Mouse (Mus musculus) CD8-positive naive resting alpha-beta T cell, adult 2 months (primary cell): ENCODE measurements around the gene Metap1d.
A peak's percentile ranks its signal among the peaks of the same experiment; 100 is the strongest.

Experiments used
- DNase-seq, 2 experiments: peaks; one replicate each; pipeline ENCODE4 v3.0.0; 2022; ENCODE audit warnings: low read depth in 2 of 2, low spot score in 2 of 2

Metap1d gene

DNA sequence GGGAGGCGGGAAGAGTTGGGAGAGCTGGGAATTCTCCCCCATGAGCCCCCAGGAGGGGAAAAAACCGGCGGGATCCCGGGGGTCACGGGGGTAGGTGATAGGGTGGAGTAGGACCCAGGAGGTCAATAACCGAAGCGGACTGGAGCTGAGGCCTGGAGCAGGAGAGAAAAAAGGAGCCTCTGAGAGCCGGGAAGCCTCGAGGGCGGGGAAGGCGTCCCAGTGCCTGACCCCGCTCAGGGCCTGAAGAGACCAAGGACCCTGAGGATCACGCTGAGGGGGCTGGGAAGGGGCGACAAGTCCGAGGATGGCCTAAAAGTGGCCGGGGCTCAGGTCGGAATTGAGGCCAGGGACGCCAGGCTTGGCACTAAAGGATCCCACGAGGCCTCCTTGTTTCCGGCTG is 90.9 kb downstream of the Metap1d start:
- no peak for DNase-seq

DNA sequence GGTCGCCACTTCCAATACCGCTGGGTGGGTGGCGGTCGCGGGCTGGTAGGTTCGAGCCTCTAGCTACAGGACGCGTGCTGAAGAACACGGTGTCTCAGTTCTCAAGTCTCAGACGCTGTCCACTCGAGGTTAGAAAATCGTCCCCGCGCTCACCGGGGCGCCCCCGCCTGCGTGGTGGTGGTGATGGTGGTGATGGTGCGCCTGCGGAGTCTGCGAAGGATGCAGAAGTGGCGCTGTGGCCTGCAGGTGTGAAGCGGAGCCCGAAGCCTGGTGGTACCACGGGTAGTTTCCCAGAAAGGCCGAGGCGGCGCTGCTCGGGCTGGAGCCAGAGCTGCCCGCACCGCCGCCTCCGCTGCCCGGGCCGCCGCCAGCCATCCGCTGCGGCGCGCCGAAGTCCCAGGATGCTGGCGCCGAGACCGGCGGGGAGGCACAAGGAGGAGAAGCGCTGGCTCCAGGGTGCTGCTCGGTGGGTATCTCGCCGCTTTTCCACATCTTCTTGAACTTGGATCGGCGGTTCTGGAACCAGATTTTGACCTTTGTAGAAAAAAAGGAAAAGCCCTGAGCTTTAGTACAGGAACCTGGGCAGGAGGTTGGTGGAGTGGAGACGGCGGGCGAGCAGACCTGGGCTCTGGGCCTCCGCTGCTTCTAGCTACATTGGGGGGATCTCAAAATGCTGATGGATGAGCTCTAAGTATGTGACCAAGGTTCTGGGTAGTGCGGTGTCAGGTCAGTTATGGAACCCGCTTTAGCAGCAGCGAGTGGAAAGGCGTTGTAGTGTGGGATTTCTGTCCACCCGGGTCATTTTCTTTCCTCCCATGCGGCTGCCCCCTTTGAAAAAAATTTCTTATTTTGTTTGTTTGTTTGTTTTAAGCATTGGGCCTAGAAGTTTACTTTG is 91.6 kb downstream of the Metap1d start:
- no peak for DNase-seq

DNA sequence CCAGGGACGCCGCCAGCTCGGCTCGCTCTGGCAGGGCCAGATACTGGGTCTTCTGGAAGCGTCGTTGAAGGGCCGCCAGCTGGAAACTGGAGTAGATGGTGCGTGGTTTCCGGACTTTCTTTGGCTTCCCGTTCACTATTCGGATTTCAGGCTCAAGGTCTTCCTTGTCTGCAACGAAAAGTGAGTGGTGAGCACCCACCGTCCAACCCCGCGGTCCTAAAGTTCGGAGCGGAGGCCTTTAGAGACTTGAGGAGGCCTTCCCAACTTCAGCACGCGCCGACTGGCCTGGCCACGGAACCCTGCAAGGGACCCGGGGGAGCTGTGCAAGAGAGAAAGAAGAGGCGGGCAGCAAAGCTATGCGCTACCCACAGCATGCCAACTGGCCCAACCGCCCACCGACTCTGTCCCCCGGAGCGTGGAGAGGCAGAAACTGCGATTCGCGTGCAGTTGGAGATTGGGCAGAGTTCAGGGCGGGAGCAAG is 92.4 kb downstream of the Metap1d start:
- no peak for DNase-seq

DNA sequence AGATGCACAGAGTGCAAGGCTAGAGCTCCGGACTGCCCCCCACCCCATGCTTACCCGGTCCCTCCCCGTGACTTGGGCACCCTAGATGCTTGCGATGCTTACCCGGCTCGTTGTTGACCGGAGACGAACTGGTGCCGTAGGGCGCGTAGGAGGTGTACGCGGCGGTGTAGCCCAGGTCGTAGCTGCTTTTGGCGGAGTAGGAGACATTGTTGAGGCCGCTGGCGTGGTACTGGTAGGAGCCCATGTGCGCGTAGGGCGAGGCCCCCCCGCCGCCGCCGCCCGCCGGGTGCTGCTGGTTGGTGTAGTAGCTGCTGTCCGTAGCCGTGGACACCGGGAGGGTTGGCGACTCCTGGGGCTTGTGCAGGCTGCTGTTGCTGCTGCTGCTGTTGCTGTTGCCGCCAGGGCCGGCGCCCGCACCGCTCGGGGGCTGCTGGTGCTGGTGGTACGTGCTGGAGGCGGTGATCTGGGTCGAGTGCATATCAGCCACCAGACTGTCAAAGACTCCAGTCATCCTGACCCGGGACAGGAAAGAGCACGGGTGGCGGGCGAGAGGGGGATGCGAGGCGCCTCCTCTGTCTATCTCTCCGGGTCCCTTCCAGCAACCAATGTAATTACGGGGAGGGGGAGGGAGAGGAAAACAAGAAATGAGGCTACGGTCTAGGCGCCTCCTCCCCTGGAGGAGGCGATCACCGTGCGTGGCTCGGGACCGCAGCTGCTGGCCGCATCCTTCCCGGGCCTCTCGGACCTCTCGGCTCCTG is 93.0 kb downstream of the Metap1d start:
- no peak for DNase-seq

DNA sequence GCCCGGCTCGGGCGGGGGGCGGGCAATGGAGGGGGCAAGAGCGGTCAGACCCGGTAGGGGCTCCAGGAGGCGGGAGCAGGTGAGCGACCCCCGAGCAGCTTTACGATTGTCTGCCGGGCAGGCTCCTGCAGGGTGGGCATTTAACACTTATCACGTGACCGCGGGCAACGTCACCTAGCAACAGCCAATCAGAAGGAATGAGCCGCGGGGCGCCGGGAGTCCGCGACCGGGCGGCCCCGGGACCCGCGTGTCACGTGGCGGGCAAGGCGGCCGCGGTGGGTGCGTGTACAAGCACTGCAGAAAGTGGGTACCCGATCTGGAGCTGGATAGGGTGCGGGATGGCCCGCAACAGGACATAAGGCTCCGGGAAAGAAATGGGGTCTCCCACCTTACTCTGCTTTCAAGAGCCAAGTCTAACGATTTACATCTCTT is 93.6 kb downstream of the Metap1d start, which contains the start of gene Dlx2:
TSS of gene Dlx2 (minus strand) at position 115 of the 432 bp plus-strand sequence.
- no peak for DNase-seq

DNA sequence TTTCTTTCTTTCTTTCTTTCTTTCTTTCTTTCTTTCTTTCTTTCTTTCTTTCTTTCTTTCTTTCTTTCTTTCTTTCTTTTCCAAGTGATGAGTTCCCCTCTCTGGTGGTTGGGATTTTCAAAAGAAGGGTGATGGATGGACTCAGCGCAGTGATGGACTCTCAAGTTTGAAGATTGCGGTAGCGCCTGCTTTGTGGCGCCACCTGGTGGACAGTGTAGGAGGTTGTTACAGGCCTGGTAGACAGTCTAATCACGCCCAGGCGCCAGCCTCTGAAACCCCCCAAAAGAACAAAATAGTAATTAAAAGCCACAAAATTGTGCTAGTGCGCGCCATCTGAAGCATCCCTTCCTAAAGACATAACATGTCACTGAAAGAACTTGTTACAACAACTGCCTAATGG is 94.8 kb downstream of the Metap1d start:
- peak; percentile 63 to 69 for DNase-seq

DNA sequence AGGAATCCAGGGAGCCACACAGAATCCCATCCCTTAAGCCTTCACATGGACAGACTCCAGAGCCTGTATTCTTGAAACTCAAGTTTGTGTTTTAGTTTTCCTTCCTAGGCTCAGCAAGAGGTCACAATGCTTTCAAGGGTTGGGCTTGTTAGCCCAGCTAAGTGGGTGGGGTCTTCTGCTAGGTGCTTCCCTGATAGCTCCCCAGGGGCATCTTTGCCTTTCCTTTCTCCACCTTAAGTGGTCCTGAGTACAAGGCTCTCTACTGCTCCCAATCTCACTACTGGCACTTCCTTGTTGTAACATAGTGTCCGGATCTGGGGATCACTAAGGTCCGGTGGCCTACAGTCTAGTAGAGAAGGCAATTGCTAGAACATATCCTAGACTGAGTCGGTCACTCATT is 97.3 kb downstream of the Metap1d start:
- DNase-seq, result no peak

DNA sequence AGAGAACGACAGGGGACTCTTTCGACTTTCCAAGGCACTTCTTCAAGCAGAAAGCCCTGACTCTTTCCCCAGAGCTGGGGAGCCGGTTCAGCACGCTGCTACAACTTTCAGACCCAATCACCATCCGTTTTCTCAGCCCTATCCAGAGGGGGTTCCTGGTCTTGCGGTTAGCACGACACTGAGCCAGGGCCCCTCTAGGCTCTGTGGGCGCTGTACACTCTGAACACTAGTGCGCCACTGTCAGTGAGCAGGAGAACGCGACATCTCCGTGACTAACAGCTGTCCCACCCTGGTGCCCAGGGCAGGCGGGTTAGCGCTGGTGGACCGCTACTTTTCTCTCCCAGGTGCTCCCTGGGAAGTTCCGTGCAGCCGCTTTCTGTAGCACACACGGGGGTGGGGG is 98.6 kb downstream of the Metap1d start:
- DNase-seq, result no peak

DNA sequence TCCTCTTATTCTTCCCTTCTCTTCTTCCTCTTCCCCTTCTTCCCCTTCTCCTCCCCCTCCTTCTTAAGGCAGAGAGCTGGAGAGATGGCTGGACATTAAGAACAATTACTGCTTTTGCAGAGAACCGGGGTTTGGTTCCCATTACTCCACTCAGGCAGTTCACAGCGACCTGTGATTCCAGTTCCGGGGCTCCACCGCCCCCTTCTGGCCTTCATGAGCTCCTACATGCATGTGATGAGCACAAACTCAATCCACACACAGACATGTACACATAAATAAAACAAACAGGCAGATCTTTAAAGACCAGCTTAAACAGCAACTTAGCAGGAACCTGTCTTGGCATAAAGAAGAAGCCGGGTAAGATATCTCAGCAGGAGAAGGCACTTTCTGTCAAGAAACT is 103.0 kb downstream of the Metap1d start:
- DNase-seq, result no peak

DNA sequence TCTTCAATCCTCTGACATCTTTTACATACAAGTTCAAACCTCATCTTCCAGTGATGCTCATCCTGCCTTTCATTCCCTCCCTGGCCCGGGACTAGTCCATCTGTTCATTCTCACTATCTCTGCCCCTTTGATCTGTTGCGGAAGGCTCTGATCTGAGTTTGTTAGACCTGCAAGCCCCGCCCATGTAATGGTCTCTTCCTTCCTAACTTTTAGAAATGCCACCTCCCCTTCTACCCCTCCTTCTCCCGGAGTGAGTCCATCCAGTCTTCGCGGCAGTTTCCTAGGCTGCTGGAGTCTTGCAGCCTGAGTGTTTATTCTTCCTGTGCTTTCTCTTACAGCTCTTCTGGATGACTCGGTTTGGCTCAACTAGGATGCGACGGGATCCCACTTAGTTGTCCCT is 113.4 kb downstream of the Metap1d start:
- DNase-seq, result no peak

DNA sequence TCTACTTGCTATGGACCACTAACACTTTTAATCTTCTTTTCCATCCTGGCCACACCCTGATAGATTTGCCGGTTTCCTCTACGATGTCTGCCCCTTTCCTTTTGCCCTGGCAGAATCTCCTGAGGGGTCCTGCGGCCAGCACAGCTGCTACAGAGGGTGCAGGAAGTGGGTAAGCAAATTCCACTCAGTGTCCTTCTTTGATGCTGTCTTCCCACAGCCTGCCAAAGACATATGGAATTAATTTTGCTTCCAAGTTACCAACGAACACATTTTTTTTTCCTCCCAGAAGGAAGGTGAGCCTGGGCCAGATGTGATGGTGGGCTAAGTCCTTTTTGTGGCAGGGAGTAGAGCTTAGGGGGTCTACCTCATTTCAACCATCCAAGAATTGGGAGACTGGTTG is 120.7 kb downstream of the Metap1d start:
- no peak for DNase-seq
